Mouse (Mus musculus) liver, adult 2 months (tissue): ENCODE data around the gene Prdx2. TPM values are rescaled to one million over a fixed set of nuclear protein-coding genes. Genes with fewer than 3 reads are reported as not detected.

Experiments used
- DNase-seq: peaks from one replicate; pipeline ENCODE4 v3.0.0-alpha.2; 2011; ENCODE audit warnings: low read depth, low spot score; ENCODE audit errors: extremely low read depth
- H3K27ac ChIP-seq: fragments of 200-500 bp; replicated peaks from 2 replicates; pipeline ENCODE4 v1.5.1; 2012; ENCODE audit warnings: low read depth, mild to moderate bottlenecking, control low read depth, inconsistent platforms, low read length; ENCODE audit not compliant: insufficient read depth
- H3K27me3 ChIP-seq: fragments of 200-500 bp; 2 replicates; pipeline ENCODE4 v1.6.1; 2012; ENCODE audit warnings: mild to moderate bottlenecking, moderate library complexity, low read length, inconsistent platforms; ENCODE audit not compliant: control insufficient read depth, insufficient read depth
- H3K36me3 ChIP-seq: fragments of 200-500 bp; 2 replicates; pipeline ENCODE4 v1.6.1; 2012; ENCODE audit warnings: low read length, inconsistent platforms; ENCODE audit not compliant: control insufficient read depth, insufficient read depth
- H3K4me1 ChIP-seq: fragments of 200-500 bp; 2 replicates; pipeline ENCODE4 v1.6.1; 2011; ENCODE audit warnings: low read length; ENCODE audit not compliant: control insufficient read depth, insufficient read depth
- H3K4me3 ChIP-seq: fragments of 200-500 bp; 2 replicates; pipeline ENCODE4 v1.5.1; 2011; ENCODE audit warnings: low read depth, mild to moderate bottlenecking, control low read depth, low read length, moderate library complexity; ENCODE audit not compliant: insufficient read depth
- H3K79me2 ChIP-seq: fragments of 200-500 bp; 2 replicates; pipeline ENCODE4 v1.6.1; 2012; ENCODE audit warnings: inconsistent platforms, mild to moderate bottlenecking, low read length, moderate library complexity; ENCODE audit not compliant: control insufficient read depth, insufficient read depth
- H3K9ac ChIP-seq: fragments of 200-500 bp; 2 replicates; pipeline ENCODE4 v1.6.1; 2012; ENCODE audit warnings: low read depth, mild to moderate bottlenecking, control low read depth, inconsistent platforms, low read length
- CTCF ChIP-seq: fragments of 200-500 bp; IDR thresholded peaks from 2 replicates; pipeline ENCODE4 v1.5.1; 2011; ENCODE audit warnings: low read depth, low read length, control low read depth
- POLR2A ChIP-seq: fragments of 200-500 bp; IDR thresholded peaks from 2 replicates; pipeline ENCODE4 v1.6.1; 2011; ENCODE audit warnings: low read length, control low read depth; ENCODE audit not compliant: insufficient read depth; ENCODE audit errors: extremely low read depth
- WGBS: fragments of 180-500 bp; shearing (Covaris S2); methylation state at CpG from one replicate; pipeline ENCODE4 v1.1.7; 2018; 5-methylcytosine and 5-hydroxymethylcytosine counted together
- polyA plus RNA-seq: library from polyadenylated mRNA; depleted of rRNA; stranded (reverse); fragments of >200 nt; gene quantifications from 2 replicates; pipeline ENCODE4 v1.2.3, GENCODE M21; 2012
- total RNA-seq: library from RNA; depleted of rRNA; stranded (reverse); fragments of >200 nt; gene quantifications from 2 replicates; pipeline ENCODE4 v1.2.3, GENCODE M21; 2014

Prdx2 gene
- total and polyA plus RNA-seq, 2 experiments = 110 to 135 TPM

DNA sequence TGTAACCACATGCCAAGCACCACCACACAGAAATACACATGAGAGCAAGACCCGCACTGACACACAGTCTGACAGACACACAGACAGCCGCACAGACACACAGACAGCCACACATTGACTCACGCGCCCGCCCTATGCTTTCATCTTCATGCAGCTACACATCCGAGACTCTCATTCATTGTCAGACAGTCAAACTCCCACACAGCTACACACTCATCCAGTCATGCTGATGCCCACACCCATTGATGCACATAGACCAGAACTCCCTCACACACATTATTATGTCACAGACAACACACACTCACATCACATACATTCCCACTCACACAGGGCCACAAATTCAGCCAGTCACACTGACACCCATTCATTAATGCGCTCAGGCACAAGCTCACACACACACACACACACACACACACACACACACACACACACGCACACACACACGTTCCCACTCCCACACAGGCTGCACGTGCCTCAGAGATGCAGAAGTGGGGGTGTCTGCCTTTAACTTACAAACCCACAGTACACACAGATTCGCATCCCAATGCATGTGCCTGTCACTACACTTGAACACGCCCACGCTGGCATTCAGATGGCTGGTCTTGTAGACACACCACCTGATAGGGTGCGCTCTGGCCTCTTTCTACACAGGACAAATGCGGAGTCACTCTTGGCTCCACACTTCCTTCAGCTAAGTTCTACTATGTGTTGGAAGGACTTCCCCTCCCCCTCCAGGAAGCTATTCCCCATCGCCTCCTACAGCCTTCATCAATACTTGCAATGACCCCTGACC, 35.4 kb upstream of the Prdx2 start:
- H3K4me1 ChIP-seq = no peaks in the 10 kb centered on the region
- peaks cover 26% of the 10 kb centered on the region for H3K27me3 ChIP-seq
- no peaks in the 10 kb centered on the region for H3K36me3 ChIP-seq
- no peak overlapping the region for H3K27ac ChIP-seq
- no peak for DNase-seq
- H3K79me2 ChIP-seq = no peaks in the 10 kb centered on the region
- no peak overlapping the region for H3K4me3 ChIP-seq
- H3K9ac ChIP-seq = no peak overlapping the region
- 81% methylated on average over 16 of the region's 16 CpGs for WGBS
- TF ChIP-seq POLR2A = no peak
- TF ChIP-seq CTCF = no peak

DNA sequence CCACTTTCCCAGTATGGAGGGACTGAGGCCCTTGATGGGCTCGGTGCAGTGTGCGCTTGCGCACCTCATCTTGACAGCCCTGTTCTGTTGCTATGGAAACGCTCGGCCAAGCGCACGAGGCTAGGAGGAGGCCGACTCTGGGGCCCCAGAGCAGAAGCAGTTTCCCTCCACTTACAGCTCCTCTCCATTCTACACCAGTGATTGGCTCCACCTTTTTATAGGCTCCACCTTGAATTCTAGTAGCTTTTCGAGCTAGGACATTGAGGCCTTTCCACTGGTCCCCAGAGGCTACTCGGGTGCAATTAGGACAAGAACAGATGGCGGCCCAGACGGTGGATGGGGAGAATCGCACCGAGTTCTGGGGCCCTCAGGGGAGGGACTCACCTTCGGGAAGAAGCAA, 34.5 kb upstream of the Prdx2 start:
- Histone ChIP-seq H3K9ac (no peak overlapping the region), H3K36me3 (no peaks in the 10 kb centered on the region), H3K4me3 (no peak overlapping the region), H3K79me2 (no peaks in the 10 kb centered on the region), H3K27me3 (peaks cover 22% of the 10 kb centered on the region), H3K27ac (no peak overlapping the region), H3K4me1 (no peaks in the 10 kb centered on the region)
- 6% methylated on average over 15 of the region's 15 CpGs for WGBS
- no peak for DNase-seq
- TF ChIP-seq CTCF (no peak), POLR2A (no peak)

DNA sequence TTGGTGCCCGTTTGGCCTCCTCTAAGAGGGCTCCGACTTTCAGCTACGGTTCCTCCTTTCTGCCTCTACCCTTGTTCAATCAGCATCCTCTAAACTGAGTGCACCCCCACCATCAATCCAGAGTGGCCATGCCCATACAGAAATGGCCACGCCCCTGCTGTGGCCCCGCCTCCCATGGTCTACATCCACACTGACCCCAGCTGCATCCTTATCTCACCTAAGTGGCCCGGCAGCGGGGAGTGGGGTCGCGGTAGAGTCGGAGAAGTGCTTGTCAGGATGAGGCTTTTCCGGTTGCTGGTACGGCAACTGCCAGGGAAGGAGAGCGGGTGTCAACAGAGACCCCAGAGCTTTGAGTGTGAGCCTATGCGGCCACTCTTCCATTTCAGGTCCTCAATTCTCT, 33.9 kb upstream of the Prdx2 start:
- Histone ChIP-seq H3K36me3 (no peaks in the 10 kb centered on the region), H3K27me3 (peaks cover 22% of the 10 kb centered on the region), H3K79me2 (no peaks in the 10 kb centered on the region), H3K4me3 (no peak overlapping the region), H3K9ac (no peak overlapping the region), H3K4me1 (no peaks in the 10 kb centered on the region), H3K27ac (no peak overlapping the region)
- DNase-seq = no peak
- 8% methylated on average over 14 of the region's 14 CpGs for WGBS
- no peak for TF ChIP-seq CTCF

GRCm38 (mm10) chr8:84936041-84936961, 33.1 kb upstream of the Prdx2 start:
- DNase-seq = no peak
- WGBS = 22% methylated on average over 23 of the region's 23 CpGs
- no peak for TF ChIP-seq CTCF
- no peak for TF ChIP-seq POLR2A
- Histone ChIP-seq H3K36me3 (no peaks in the 10 kb centered on the region), H3K9ac (no peak overlapping the region), H3K27ac (no peak overlapping the region), H3K27me3 (peaks cover 22% of the 10 kb centered on the region), H3K79me2 (no peaks in the 10 kb centered on the region), H3K4me1 (no peaks in the 10 kb centered on the region), H3K4me3 (no peak overlapping the region)

DNA sequence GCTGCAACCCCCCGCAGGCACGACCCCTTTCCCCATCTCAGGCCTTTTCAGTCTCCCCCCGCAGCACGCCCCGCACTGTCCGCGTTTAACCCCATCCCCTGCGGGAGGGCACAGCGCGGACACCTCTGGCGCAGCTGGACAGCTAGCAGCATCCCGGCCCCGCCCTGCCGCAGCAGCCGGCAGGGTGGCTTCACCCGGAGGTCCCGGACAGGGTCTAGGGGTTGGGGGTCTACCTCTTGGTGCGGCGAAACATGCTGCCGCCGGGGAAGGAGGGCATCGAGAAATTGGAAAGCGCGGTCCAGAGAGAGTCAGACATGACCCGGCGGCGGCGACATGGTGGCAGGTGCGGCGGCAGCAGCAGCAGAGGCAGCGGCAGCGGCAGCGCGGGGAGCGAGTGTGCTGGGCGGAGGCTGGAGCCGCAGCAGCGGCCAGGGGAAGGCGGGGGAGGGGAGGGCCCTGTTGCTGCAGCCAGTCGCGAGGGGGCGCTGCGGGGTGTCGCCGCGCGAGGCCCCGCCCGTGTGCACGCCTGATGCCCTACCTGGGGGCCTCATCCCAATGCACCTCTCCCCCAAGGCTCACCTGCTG, 32.3 kb upstream of the Prdx2 start, which contains the start of gene Mast1:
Gene Mast1 (minus strand): TSS at position 398 of the 585 bp plus-strand sequence.
- DNase-seq = no peak
- Histone ChIP-seq H3K4me3 (no peak within 1 kb of the TSS), H3K36me3 (no peaks in the 10 kb centered on the region), H3K79me2 (no peaks in the 10 kb centered on the region), H3K27me3 (peaks cover 22% of the 10 kb centered on the region), H3K27ac (no peak within 1 kb of the TSS), H3K9ac (no peak within 1 kb of the TSS), H3K4me1 (no peaks in the 10 kb centered on the region)
- WGBS = 2% methylated on average over 48 of the region's 50 CpGs
- peak; percentile 74 for TF ChIP-seq CTCF
- TF ChIP-seq POLR2A = no peak
